Mouse (Mus musculus): ENCODE measurements at regions not wholly inside any gene's neighbourhood (a gene's known extent, or its start where the extent isn't known, plus 50 kb on each side); places are given as distances from the start of the nearest gene placed in this dataset.
A peak's percentile ranks its signal among the peaks of the same experiment; 100 is the strongest.

DNA sequence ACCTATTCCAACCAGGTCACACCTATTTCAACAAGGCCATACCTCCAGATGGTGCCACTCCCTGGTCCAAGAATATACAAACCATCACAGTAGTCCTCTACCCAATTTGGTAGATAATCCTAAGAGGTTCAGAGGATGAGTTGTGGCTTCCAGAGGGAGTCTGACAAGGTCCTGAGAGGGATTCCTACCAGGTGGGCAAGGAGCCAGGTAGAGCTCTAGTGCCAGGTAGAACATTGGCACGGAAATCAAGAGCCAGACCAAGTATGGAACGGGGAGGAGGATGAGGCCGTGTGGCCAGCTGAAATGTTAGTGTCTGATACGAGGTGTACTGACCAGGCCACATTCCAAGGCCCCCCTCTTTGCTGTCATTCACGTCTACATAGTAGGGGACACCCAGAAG is 153.0 kb downstream of the Slc30a10 start:
- Histone ChIP-seq H3K4me1 (ENCODE audit: control insufficient read depth, insufficient read depth, low read length) (peaks cover 3% of the 10 kb centered on the region), H3K9ac (ENCODE audit: low read length) (no peak overlapping the region), H3K4me3 (ENCODE audit: low read length) (no peak overlapping the region), H3K9me3 (replicated peaks; ENCODE audit: control insufficient read depth, low read length) (no peaks in the 10 kb centered on the region), H3K36me3 (ENCODE audit: control insufficient read depth, insufficient read depth) (no peaks in the 10 kb centered on the region), H3K27me3 (ENCODE audit: control insufficient read depth, insufficient read depth, low read length) (no peaks in the 10 kb centered on the region), H3K4me2 (ENCODE audit: low read depth, low read length) (no peak overlapping the region), H3K27ac (ENCODE audit: low read length) (no peak overlapping the region)
- WGBS, result 83% methylated on average over 5 of the region's 5 CpGs
- ATAC-seq (replicated peaks; ENCODE audit: extremely low read depth, insufficient read depth, low FRiP score), result no peak

- H3K9ac ChIP-seq (ENCODE audit: low read length), result no peak overlapping the region
- no peak for ATAC-seq (replicated peaks; ENCODE audit: extremely low read depth, insufficient read depth, low FRiP score)
- 90% methylated on average over 3 of the region's 3 CpGs for WGBS
Measured at GRCm38 (mm10) chr1:185608440-185608839, 153.8 kb downstream of the Slc30a10 start.

GRCm38 (mm10) chr1:185610586-185610985 is 155.9 kb downstream of the Slc30a10 start:
- no peaks in the 10 kb centered on the region for H3K27me3 ChIP-seq (ENCODE audit: control insufficient read depth, insufficient read depth, low read length)
- no peak overlapping the region for H3K4me2 ChIP-seq (ENCODE audit: low read depth, low read length)
- no peak overlapping the region for H3K4me3 ChIP-seq (ENCODE audit: low read length)
- no peaks in the 10 kb centered on the region for H3K9me3 ChIP-seq (replicated peaks; ENCODE audit: control insufficient read depth, low read length)
- H3K36me3 ChIP-seq (ENCODE audit: control insufficient read depth, insufficient read depth), result no peaks in the 10 kb centered on the region
- H3K27ac ChIP-seq (ENCODE audit: low read length), result no peak overlapping the region
- 26% methylated on average over 3 of the region's 3 CpGs for WGBS
- no peak overlapping the region for H3K9ac ChIP-seq (ENCODE audit: low read length)
- peak; percentile 41; the same call in 1 of the 2 replicates for ATAC-seq (replicated peaks; ENCODE audit: extremely low read depth, insufficient read depth, low FRiP score)
- H3K4me1 ChIP-seq (ENCODE audit: control insufficient read depth, insufficient read depth, low read length), result peaks cover 3% of the 10 kb centered on the region

More at GRCm38 (mm10) chr1:185608440-185608839, 153.8 kb downstream of the Slc30a10 start:
- peaks cover 3% of the 10 kb centered on the region for H3K4me1 ChIP-seq (ENCODE audit: control insufficient read depth, insufficient read depth, low read length)
- no peak overlapping the region for H3K4me2 ChIP-seq (ENCODE audit: low read depth, low read length)
- no peaks in the 10 kb centered on the region for H3K9me3 ChIP-seq (replicated peaks; ENCODE audit: control insufficient read depth, low read length)
- H3K36me3 ChIP-seq (ENCODE audit: control insufficient read depth, insufficient read depth), result no peaks in the 10 kb centered on the region
- no peak overlapping the region for H3K4me3 ChIP-seq (ENCODE audit: low read length)
- no peak overlapping the region for H3K27ac ChIP-seq (ENCODE audit: low read length)
- H3K27me3 ChIP-seq (ENCODE audit: control insufficient read depth, insufficient read depth, low read length), result no peaks in the 10 kb centered on the region

DNA sequence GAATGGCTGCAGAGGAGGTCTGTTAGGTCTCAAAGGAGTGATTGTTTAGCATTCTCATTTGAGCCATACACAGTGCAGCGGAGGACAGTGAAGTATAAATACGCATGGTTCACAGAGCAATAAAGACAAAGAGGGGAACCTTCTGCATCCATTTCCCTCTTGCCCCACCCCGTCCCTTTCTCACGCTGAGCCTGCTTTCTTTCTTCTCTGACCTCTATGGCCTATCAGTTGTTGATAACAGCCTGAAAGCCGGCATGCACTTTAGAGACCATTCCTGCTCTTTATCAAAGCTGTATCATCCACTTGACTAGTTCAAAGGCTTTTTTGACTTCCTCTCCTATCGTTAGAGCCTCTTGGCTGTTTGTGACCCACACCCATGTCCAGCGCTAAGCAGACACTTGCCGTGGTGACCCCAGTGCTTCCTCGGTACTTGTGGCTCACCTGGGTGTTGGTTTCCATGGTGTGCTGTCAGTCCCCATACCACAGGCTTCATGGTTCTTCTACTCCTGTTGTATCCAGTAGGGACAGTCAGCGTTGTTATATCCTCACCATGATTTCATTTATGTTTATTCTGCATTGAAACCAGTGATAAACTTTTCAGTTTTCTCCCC is 161.3 kb downstream of the Slc30a10 start:
- no peak overlapping the region for H3K9ac ChIP-seq (ENCODE audit: low read length)
- H3K36me3 ChIP-seq (ENCODE audit: control insufficient read depth, insufficient read depth), result no peaks in the 10 kb centered on the region
- no peak for ATAC-seq (replicated peaks; ENCODE audit: extremely low read depth, insufficient read depth, low FRiP score)
- 18% methylated on average over 10 of the region's 10 CpGs for WGBS
- no peak overlapping the region for H3K27ac ChIP-seq (ENCODE audit: low read length)
- no peaks in the 10 kb centered on the region for H3K9me3 ChIP-seq (replicated peaks; ENCODE audit: control insufficient read depth, low read length)
- H3K4me3 ChIP-seq (ENCODE audit: low read length), result no peak overlapping the region
- peaks cover 10% of the 10 kb centered on the region for H3K4me1 ChIP-seq (ENCODE audit: control insufficient read depth, insufficient read depth, low read length)
- H3K4me2 ChIP-seq (ENCODE audit: low read depth, low read length), result 0 out of 2 replicates have a peak overlapping the region, but pooled peaks have one; percentile 4
- no peaks in the 10 kb centered on the region for H3K27me3 ChIP-seq (ENCODE audit: control insufficient read depth, insufficient read depth, low read length)

DNA sequence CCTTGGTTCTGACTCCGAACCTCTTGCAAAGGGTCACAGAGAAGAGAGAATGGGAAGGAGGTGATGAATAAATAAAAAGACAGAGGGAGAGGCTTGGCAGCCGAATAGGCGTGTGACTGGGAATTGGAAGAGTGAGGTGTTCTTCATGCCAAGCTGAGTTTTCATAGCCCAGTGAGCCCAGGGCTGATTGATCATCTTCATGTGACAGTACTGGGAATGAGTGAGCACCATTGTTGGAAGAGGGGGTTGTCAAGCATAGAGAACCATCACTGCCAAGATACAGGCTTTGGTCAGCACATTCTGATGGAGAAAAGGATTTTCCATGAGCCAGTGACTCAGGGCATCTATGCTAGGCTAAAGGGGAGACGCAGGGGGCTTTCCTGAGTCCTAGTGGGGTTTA is 163.0 kb downstream of the Slc30a10 start:
- H3K4me3 ChIP-seq (ENCODE audit: low read length), result no peak overlapping the region
- WGBS, result 84% methylated on average over 4 of the region's 4 CpGs
- H3K36me3 ChIP-seq (ENCODE audit: control insufficient read depth, insufficient read depth), result no peaks in the 10 kb centered on the region
- no peak overlapping the region for H3K9ac ChIP-seq (ENCODE audit: low read length)
- H3K27ac ChIP-seq (ENCODE audit: low read length), result no peak overlapping the region
- no peak for ATAC-seq (replicated peaks; ENCODE audit: extremely low read depth, insufficient read depth, low FRiP score)
- H3K4me2 ChIP-seq (ENCODE audit: low read depth, low read length), result no peak overlapping the region
- no peaks in the 10 kb centered on the region for H3K27me3 ChIP-seq (ENCODE audit: control insufficient read depth, insufficient read depth, low read length)
- H3K9me3 ChIP-seq (replicated peaks; ENCODE audit: control insufficient read depth, low read length), result no peaks in the 10 kb centered on the region
- H3K4me1 ChIP-seq (ENCODE audit: control insufficient read depth, insufficient read depth, low read length), result peaks cover 7% of the 10 kb centered on the region

DNA sequence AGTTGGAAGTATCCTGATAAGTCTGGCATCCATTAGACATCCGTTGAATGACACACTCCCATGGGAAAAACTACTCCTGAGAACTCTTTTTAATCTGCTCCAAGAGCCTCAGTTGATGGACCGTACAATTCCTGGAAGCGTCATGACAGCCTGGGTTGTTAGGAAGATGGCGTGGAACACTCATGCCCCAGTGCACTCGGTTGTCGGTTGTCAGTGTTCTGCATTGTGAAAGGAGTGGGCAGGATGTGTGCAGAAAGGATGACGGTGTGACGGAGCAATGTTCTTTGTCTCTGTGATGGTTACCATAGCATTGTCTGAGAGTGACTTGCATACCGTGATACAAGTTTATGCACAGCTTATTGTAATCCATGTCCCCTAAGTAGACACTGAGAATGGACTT is 164.4 kb downstream of the Slc30a10 start:
- ATAC-seq (replicated peaks; ENCODE audit: extremely low read depth, insufficient read depth, low FRiP score), result peak; percentile 32; the same call in 1 of the 2 replicates
- no peak overlapping the region for H3K4me2 ChIP-seq (ENCODE audit: low read depth, low read length)
- H3K4me1 ChIP-seq (ENCODE audit: control insufficient read depth, insufficient read depth, low read length), result peaks cover 7% of the 10 kb centered on the region
- no peaks in the 10 kb centered on the region for H3K27me3 ChIP-seq (ENCODE audit: control insufficient read depth, insufficient read depth, low read length)
- no peaks in the 10 kb centered on the region for H3K36me3 ChIP-seq (ENCODE audit: control insufficient read depth, insufficient read depth)
- H3K4me3 ChIP-seq (ENCODE audit: low read length), result no peak overlapping the region
- no peak overlapping the region for H3K27ac ChIP-seq (ENCODE audit: low read length)
- H3K9me3 ChIP-seq (replicated peaks; ENCODE audit: control insufficient read depth, low read length), result no peaks in the 10 kb centered on the region
- no peak overlapping the region for H3K9ac ChIP-seq (ENCODE audit: low read length)
- WGBS, result 53% methylated on average over 9 of the region's 9 CpGs

DNA sequence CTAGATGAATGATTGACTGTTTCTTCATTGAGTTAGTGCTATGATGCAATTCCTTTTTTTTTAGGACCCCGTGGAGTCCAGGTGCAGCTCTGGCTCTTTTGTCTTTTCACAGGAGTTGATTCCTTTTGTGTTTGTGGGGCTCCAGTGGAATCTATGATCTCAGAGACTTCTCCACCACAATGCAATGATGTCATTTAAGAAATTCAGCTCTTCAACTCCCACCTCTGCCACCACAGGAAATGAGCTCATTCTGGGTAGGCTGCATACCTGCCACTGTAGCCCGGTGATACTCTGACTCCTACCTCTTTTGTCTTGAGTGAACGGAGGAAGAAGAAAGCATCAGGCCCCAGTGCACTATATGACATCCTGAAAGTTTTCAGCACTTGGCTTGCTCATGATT is 173.8 kb downstream of the Slc30a10 start:
- ATAC-seq (replicated peaks; ENCODE audit: extremely low read depth, insufficient read depth, low FRiP score), result no peak
- no peaks in the 10 kb centered on the region for H3K36me3 ChIP-seq (ENCODE audit: control insufficient read depth, insufficient read depth)
- no peak overlapping the region for H3K9ac ChIP-seq (ENCODE audit: low read length)
- no peak overlapping the region for H3K4me3 ChIP-seq (ENCODE audit: low read length)
- no peak overlapping the region for H3K27ac ChIP-seq (ENCODE audit: low read length)
- H3K4me1 ChIP-seq (ENCODE audit: control insufficient read depth, insufficient read depth, low read length), result peaks cover 3% of the 10 kb centered on the region; the same call in 1 of the 2 replicates
- 55% methylated on average over 3 of the region's 3 CpGs for whole genome bisulfite sequencing
- H3K4me2 ChIP-seq (ENCODE audit: low read depth, low read length), result no peak overlapping the region
- no peaks in the 10 kb centered on the region for H3K27me3 ChIP-seq (ENCODE audit: control insufficient read depth, insufficient read depth, low read length)
- no peaks in the 10 kb centered on the region for H3K9me3 ChIP-seq (replicated peaks; ENCODE audit: control insufficient read depth, low read length)

DNA sequence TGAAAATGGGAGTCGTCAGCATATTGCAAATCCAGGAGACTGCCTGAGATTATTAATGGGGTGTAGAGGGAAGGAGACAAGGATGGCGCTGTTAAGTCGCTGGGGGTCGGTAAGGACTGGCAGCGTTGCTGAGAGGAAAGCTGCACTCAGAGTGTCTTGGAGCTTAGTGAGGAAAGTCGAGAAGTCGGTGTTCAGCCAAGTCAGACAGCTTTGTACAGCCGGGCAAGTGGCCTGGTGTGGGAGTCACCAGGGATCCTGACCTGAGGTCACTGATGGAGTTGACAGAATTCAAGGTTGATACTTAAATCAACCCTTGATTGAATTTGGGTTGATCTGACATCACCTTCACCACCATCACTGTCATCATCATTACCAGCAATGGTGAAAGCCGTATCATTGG is 175.3 kb downstream of the Slc30a10 start:
- Histone ChIP-seq H3K9ac (ENCODE audit: low read length) (no peak overlapping the region), H3K9me3 (replicated peaks; ENCODE audit: control insufficient read depth, low read length) (no peaks in the 10 kb centered on the region), H3K36me3 (ENCODE audit: control insufficient read depth, insufficient read depth) (no peaks in the 10 kb centered on the region), H3K4me2 (ENCODE audit: low read depth, low read length) (no peak overlapping the region), H3K27ac (ENCODE audit: low read length) (no peak overlapping the region), H3K4me1 (ENCODE audit: control insufficient read depth, insufficient read depth, low read length) (peaks cover 3% of the 10 kb centered on the region; the same call in 1 of the 2 replicates), H3K27me3 (ENCODE audit: control insufficient read depth, insufficient read depth, low read length) (no peaks in the 10 kb centered on the region), H3K4me3 (ENCODE audit: low read length) (no peak overlapping the region)
- 75% methylated on average over 9 of the region's 9 CpGs for WGBS
- no peak for ATAC-seq (replicated peaks; ENCODE audit: extremely low read depth, insufficient read depth, low FRiP score)

GRCm38 (mm10) chr1:185638631-185639030 is 184.0 kb downstream of the Slc30a10 start:
- H3K4me2 ChIP-seq (ENCODE audit: low read depth, low read length), result no peak overlapping the region
- H3K36me3 ChIP-seq (ENCODE audit: control insufficient read depth, insufficient read depth), result no peaks in the 10 kb centered on the region
- WGBS, result 85% methylated on average over 6 of the region's 6 CpGs
- H3K4me1 ChIP-seq (ENCODE audit: control insufficient read depth, insufficient read depth, low read length), result no peaks in the 10 kb centered on the region
- ATAC-seq (replicated peaks; ENCODE audit: extremely low read depth, insufficient read depth, low FRiP score), result no peak
- no peak overlapping the region for H3K4me3 ChIP-seq (ENCODE audit: low read length)
- H3K27me3 ChIP-seq (ENCODE audit: control insufficient read depth, insufficient read depth, low read length), result no peaks in the 10 kb centered on the region
- no peaks in the 10 kb centered on the region for H3K9me3 ChIP-seq (replicated peaks; ENCODE audit: control insufficient read depth, low read length)
- no peak overlapping the region for H3K9ac ChIP-seq (ENCODE audit: low read length)
- H3K27ac ChIP-seq (ENCODE audit: low read length), result no peak overlapping the region
